Mouse (Mus musculus): ENCODE results near the gene Krtcap3. TPM values are rescaled to one million over a fixed set of nuclear protein-coding genes. Genes with fewer than 3 reads are reported as not detected.

Gene Krtcap3
- total RNA-seq, 4 experiments from 2014 or later = 1.3 to 2.5 (median 1.6) TPM

GRCm38 (mm10) chr5:31252795-31253545 is 1.5 kb downstream of the Krtcap3 start:
- DNase-seq (ENCODE audit: low spot score) = no peak

GRCm38 (mm10) chr5:31253806-31254205 is 2.3 kb downstream of the Krtcap3 start:
- no peak for DNase-seq (ENCODE audit: low spot score)

- peak; percentile 66 for DNase-seq (ENCODE audit: low spot score)
These were observed 3.0 kb downstream of the Krtcap3 start for GRCm38 (mm10) chr5:31254452-31254851.

GRCm38 (mm10) chr5:31254901-31255300 is 3.4 kb downstream of the Krtcap3 start:
- DNase-seq (ENCODE audit: low spot score) = no peak

- no peak for DNase-seq (ENCODE audit: low spot score)
These were observed 3.9 kb downstream of the Krtcap3 start for GRCm38 (mm10) chr5:31255381-31255780.

GRCm38 (mm10) chr5:31255971-31256370 is 4.5 kb downstream of the Krtcap3 start:
- DNase-seq (ENCODE audit: low spot score) = no peak

GRCm38 (mm10) chr5:31257616-31258015 is 6.1 kb downstream of the Krtcap3 start:
- DNase-seq (ENCODE audit: low spot score) = no peak

- DNase-seq (ENCODE audit: low spot score) = no peak
These were observed 14.6 kb downstream of the Krtcap3 start for GRCm38 (mm10) chr5:31266101-31266500.

- DNase-seq (ENCODE audit: low spot score) = no peak
These were observed 16.2 kb downstream of the Krtcap3 start for GRCm38 (mm10) chr5:31267686-31268085.

- no peak for DNase-seq (ENCODE audit: low spot score)
These were observed 21.5 kb downstream of the Krtcap3 start for GRCm38 (mm10) chr5:31273018-31273417.

- DNase-seq (ENCODE audit: low spot score) = no peak
These were observed 27.9 kb downstream of the Krtcap3 start for GRCm38 (mm10) chr5:31279245-31279988.

- no peak for DNase-seq (ENCODE audit: low spot score)
These were observed 36.7 kb downstream of the Krtcap3 start for GRCm38 (mm10) chr5:31288225-31288624.

GRCm38 (mm10) chr5:31288655-31289054 is 37.2 kb downstream of the Krtcap3 start:
- DNase-seq (ENCODE audit: low spot score) = no peak

GRCm38 (mm10) chr5:31289626-31290230 is 38.2 kb downstream of the Krtcap3 start:
- no peak for DNase-seq (ENCODE audit: low spot score)

GRCm38 (mm10) chr5:31290521-31291360 is 39.2 kb downstream of the Krtcap3 start, which contains the start of gene Ift172:
Gene Ift172 (minus strand): TSS chr5:31291116.
- peak; percentile 97 for DNase-seq (ENCODE audit: low spot score)

- no peak for DNase-seq (ENCODE audit: low spot score)
These were observed 39.8 kb downstream of the Krtcap3 start for GRCm38 (mm10) chr5:31291361-31291688.

GRCm38 (mm10) chr5:31294964-31295605 is 43.6 kb downstream of the Krtcap3 start:
- no peak for DNase-seq (ENCODE audit: low spot score)

GRCm38 (mm10) chr5:31295606-31296141 is 44.2 kb downstream of the Krtcap3 start, which contains the start of gene Fndc4:
Gene Fndc4 (minus strand): TSS chr5:31296080.
- no peak for DNase-seq (ENCODE audit: low spot score)

GRCm38 (mm10) chr5:31297047-31297757 is 45.7 kb downstream of the Krtcap3 start, which contains the start of gene Gckr:
Gene Gckr (plus strand): TSS chr5:31297443.
- DNase-seq (ENCODE audit: low spot score) = no peak

- DNase-seq (ENCODE audit: low spot score) = no peak
These were observed 46.5 kb downstream of the Krtcap3 start for GRCm38 (mm10) chr5:31297981-31298380.

Measured in heart, adult 8-10 months (tissue).